Mouse (Mus musculus) liver, embryonic 15.5 days (tissue): Measurements from ENCODE around the gene Rubcn. TPM values are rescaled to one million over a fixed set of nuclear protein-coding genes. Genes with fewer than 3 reads are reported as not detected.

Experiments used
- ATAC-seq: fragments of 200-750 bp; cut with Nextera tagmentation; 2 replicates; pipeline ENCODE4 v1.8.0; 2017; ENCODE audit warnings: moderate number of reproducible peaks, mild to moderate bottlenecking, moderate library complexity; ENCODE audit not compliant: insufficient read depth
- H3K27ac ChIP-seq: fragments of 300-500 bp; sonication (generic); replicated peaks from 2 replicates; pipeline ENCODE4 v1.5.1; 2015; ENCODE audit warnings: mild to moderate bottlenecking, inconsistent platforms
- H3K27me3 ChIP-seq: fragments of 300-500 bp; sonication (generic); 2 replicates; pipeline ENCODE4 v1.6.1; 2015; ENCODE audit warnings: mild to moderate bottlenecking, inconsistent platforms
- H3K36me3 ChIP-seq: fragments of 300-500 bp; sonication (generic); replicated peaks from 2 replicates; pipeline ENCODE4 v1.6.1; 2015; ENCODE audit warnings: moderate library complexity, mild to moderate bottlenecking, inconsistent platforms
- H3K4me1 ChIP-seq: fragments of 300-500 bp; sonication (generic); replicated peaks from 2 replicates; pipeline ENCODE4 v1.6.1; 2015; ENCODE audit warnings: inconsistent platforms
- H3K4me2 ChIP-seq: fragments of 300-500 bp; sonication (generic); 2 replicates; pipeline ENCODE4 v1.6.1; 2015; ENCODE audit warnings: moderate library complexity, mild to moderate bottlenecking, inconsistent platforms
- H3K4me3 ChIP-seq: fragments of 300-500 bp; sonication (generic); replicated peaks from 2 replicates; pipeline ENCODE4 v1.5.1; 2015; ENCODE audit warnings: mild to moderate bottlenecking, inconsistent platforms
- H3K9ac ChIP-seq: fragments of 300-500 bp; sonication (generic); 2 replicates; pipeline ENCODE4 v1.6.1; 2015; ENCODE audit warnings: moderate library complexity, mild to moderate bottlenecking, inconsistent platforms
- H3K9me3 ChIP-seq: fragments of 300-500 bp; sonication (generic); replicated peaks from 2 replicates; pipeline ENCODE4 v1.6.1; 2016; ENCODE audit warnings: inconsistent platforms
- WGBS: fragments of 180-500 bp; shearing (Covaris S2); methylation state at CpG from one replicate; pipeline ENCODE4 v1.1.7; 2015; ENCODE audit warnings: mixed read lengths; ENCODE audit not compliant: insufficient replicate concordance; 5-methylcytosine and 5-hydroxymethylcytosine counted together
- polyA plus RNA-seq: library from polyadenylated mRNA; unstranded; fragments of >200 nt; fragmentation: Nextera tagmentation; extraction: Ambion mirVana; gene quantifications from 2 replicates; pipeline ENCODE4 v1.2.1, GENCODE M21; 2015

Rubcn gene
- polyA plus RNA-seq, 1 experiment from 2014 or later, result 5.0 TPM

GRCm38 (mm10) chr16:32815160-32815605 lies 62.4 kb downstream of the Rubcn start:
- Histone ChIP-seq H3K27ac (no peak overlapping the region), H3K4me2 (peak overlapping the region; percentile 56), H3K27me3 (peaks cover 3% of the 10 kb centered on the region; the same call in 1 of the 2 replicates), H3K9me3 (no peaks in the 10 kb centered on the region), H3K4me1 (peaks cover 15% of the 10 kb centered on the region), H3K4me3 (peak overlapping the region; percentile 32), H3K36me3 (no peaks in the 10 kb centered on the region), H3K9ac (no peak overlapping the region)
- no peak; the same call in 1 of the 2 replicates for ATAC-seq
- WGBS, result 14% methylated on average over 6 of the region's 6 CpGs

GRCm38 (mm10) chr16:32814539-32814938 lies 63.0 kb downstream of the Rubcn start:
- H3K4me1 ChIP-seq, result peaks cover 15% of the 10 kb centered on the region
- H3K4me2 ChIP-seq, result peak overlapping the region; percentile 56
- H3K4me3 ChIP-seq, result peak overlapping the region; percentile 32
- WGBS, result 23% methylated on average over 14 of the region's 14 CpGs
- H3K27ac ChIP-seq, result no peak overlapping the region
- no peak for ATAC-seq
- no peak overlapping the region for H3K9ac ChIP-seq
- no peaks in the 10 kb centered on the region for H3K36me3 ChIP-seq
- no peaks in the 10 kb centered on the region for H3K9me3 ChIP-seq
- peaks cover 3% of the 10 kb centered on the region; the same call in 1 of the 2 replicates for H3K27me3 ChIP-seq

- Histone ChIP-seq H3K36me3 (no peaks in the 10 kb centered on the region), H3K4me1 (peaks cover 15% of the 10 kb centered on the region), H3K4me3 (no peak overlapping the region), H3K9me3 (no peaks in the 10 kb centered on the region), H3K4me2 (no peak overlapping the region), H3K27ac (no peak overlapping the region), H3K9ac (no peak overlapping the region), H3K27me3 (peaks cover 3% of the 10 kb centered on the region; the same call in 1 of the 2 replicates)
- ATAC-seq, result no peak
- 56% methylated on average over 3 of the region's 3 CpGs for WGBS
Observed at GRCm38 (mm10) chr16:32813771-32814170, 63.8 kb downstream of the Rubcn start.

GRCm38 (mm10) chr16:32813362-32813761 lies 64.2 kb downstream of the Rubcn start:
- 34% methylated on average over 9 of the region's 9 CpGs for WGBS
- H3K9me3 ChIP-seq, result no peaks in the 10 kb centered on the region
- H3K4me3 ChIP-seq, result no peak overlapping the region
- H3K27ac ChIP-seq, result no peak overlapping the region
- no peak for ATAC-seq
- no peak overlapping the region for H3K9ac ChIP-seq
- peaks cover 17% of the 10 kb centered on the region for H3K4me1 ChIP-seq
- H3K27me3 ChIP-seq, result peaks cover 3% of the 10 kb centered on the region; the same call in 1 of the 2 replicates
- no peaks in the 10 kb centered on the region for H3K36me3 ChIP-seq
- peak overlapping the region; percentile 53 for H3K4me2 ChIP-seq

DNA sequence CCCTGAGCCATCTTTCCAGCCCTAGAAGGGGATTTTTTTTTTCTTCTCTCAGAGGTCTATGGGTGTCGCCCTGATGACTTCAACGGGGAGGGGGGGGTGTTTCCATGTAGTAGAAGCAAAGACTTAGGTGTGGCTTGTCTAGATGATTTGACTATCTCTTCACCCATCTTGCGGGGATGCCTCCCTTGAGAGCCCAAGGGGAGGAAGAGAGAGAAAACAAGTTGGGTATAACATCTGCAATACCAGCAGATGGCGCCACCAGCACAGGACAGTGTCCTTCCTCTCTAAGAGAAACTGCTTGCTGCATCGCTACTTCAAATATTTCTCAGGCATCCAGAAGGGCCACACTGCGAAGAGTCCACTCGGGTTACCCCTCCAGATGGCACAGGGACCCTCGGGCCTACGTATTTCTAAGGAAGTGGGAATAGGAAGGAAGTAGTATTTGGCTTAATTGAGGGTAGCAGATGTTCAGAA lies 64.6 kb downstream of the Rubcn start:
- no peak overlapping the region for H3K27ac ChIP-seq
- no peaks in the 10 kb centered on the region for H3K36me3 ChIP-seq
- 0% methylated on average over 9 of the region's 9 CpGs for WGBS
- H3K4me2 ChIP-seq, result peak overlapping the region; percentile 53
- H3K4me1 ChIP-seq, result peaks cover 21% of the 10 kb centered on the region
- H3K27me3 ChIP-seq, result peaks cover 3% of the 10 kb centered on the region; the same call in 1 of the 2 replicates
- H3K9me3 ChIP-seq, result no peaks in the 10 kb centered on the region
- H3K9ac ChIP-seq, result no peak overlapping the region
- no peak overlapping the region for H3K4me3 ChIP-seq
- ATAC-seq, result no peak

- Histone ChIP-seq H3K36me3 (no peaks in the 10 kb centered on the region), H3K4me3 (no peak within 1 kb of the TSS), H3K9me3 (no peaks in the 10 kb centered on the region), H3K4me1 (peaks cover 28% of the 10 kb centered on the region), H3K9ac (no peak within 1 kb of the TSS), H3K27ac (no peak within 1 kb of the TSS), H3K4me2 (no peak within 1 kb of the TSS), H3K27me3 (0 out of 2 replicates have a peak, but pooled peaks cover 3% of the 10 kb centered on the region)
- 69% methylated on average over 4 of the region's 4 CpGs for WGBS
- ATAC-seq, result no peak
Observed at GRCm38 (mm10) chr16:32810321-32810720, 67.2 kb downstream of the Rubcn start, which contains the start of gene Smbd1. TSS of gene Smbd1 (minus strand) at chr16:32810477.

DNA sequence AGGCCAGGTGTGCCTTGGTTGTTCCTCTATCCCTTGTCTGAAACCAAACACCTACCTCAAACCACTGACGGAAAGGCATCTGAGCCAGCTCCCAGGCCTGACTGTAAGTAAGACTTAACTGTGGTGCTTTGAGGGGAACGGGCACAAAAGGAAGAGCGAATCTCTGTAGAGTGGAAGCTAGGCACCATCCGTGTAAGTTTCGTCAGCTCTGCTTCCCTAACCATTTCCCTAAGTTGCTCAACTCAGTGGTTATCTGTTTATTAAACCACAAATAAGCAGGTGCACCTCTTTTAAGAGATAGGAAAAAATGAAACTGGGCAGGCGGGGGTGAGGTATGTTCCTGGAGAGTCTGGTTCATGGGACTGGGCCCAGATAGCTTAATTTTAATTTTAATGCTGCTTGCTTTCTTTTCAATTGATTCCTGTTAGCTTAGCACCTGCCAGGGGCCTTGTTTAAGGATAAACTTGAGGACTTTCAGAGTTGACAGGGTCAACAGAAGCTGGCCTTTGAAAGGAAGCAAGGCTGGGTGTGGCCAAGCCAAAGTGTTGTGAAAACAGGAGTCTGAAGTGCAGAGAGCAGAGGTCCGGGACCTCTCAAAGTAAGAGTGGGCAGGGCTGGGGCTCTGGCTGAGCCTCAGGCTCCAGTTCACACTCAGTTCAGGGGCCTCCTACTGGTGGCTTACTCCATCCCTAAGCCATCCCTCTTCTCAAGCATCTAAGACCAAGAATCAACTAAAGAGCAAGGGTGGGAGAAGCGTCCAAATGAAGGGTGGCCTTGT lies 70.0 kb downstream of the Rubcn start:
- ATAC-seq, result peak; percentile 61; the same call in 1 of the 2 replicates

GRCm38 (mm10) chr16:32805151-32805550 lies 72.4 kb downstream of the Rubcn start:
- H3K9ac ChIP-seq, result no peak overlapping the region
- 53% methylated on average over 7 of the region's 7 CpGs for WGBS
- H3K36me3 ChIP-seq, result no peaks in the 10 kb centered on the region
- no peaks in the 10 kb centered on the region for H3K9me3 ChIP-seq
- H3K27ac ChIP-seq, result no peak overlapping the region
- H3K27me3 ChIP-seq, result no peaks in the 10 kb centered on the region
- no peak overlapping the region for H3K4me2 ChIP-seq
- no peak for ATAC-seq
- no peak overlapping the region for H3K4me3 ChIP-seq
- peaks cover 19% of the 10 kb centered on the region for H3K4me1 ChIP-seq

More for the DNA sequence above, 70.0 kb downstream of the Rubcn start:
- no peak overlapping the region for H3K4me2 ChIP-seq
- H3K36me3 ChIP-seq, result no peaks in the 10 kb centered on the region
- H3K4me3 ChIP-seq, result no peak overlapping the region
- peaks cover 19% of the 10 kb centered on the region for H3K4me1 ChIP-seq
- no peaks in the 10 kb centered on the region for H3K27me3 ChIP-seq
- no peaks in the 10 kb centered on the region for H3K9me3 ChIP-seq
- no peak overlapping the region for H3K9ac ChIP-seq
- WGBS, result 30% methylated on average over 8 of the region's 8 CpGs
- no peak overlapping the region for H3K27ac ChIP-seq

DNA sequence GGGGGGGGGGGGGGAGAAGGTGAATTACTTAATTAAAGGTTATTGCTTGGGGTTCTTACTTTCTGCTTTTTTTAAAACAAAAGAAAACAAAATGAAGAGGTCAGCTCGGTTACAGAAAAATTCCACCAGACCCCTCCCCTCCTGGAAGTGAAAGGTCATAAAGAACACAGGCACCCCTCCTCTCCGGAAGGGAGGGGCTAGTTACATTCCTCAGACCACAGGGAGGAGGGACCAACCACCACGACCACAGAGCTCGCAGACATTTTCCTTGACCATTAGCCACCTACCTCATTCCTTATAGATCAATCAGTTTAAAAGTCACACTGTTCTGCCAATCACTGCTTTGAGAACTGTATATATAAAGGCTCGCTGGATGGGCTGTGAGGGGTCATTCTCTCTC lies 73.7 kb downstream of the Rubcn start:
- H3K9me3 ChIP-seq, result no peaks in the 10 kb centered on the region; the same call in 1 of the 2 replicates
- no peak overlapping the region for H3K9ac ChIP-seq
- peaks cover 19% of the 10 kb centered on the region for H3K4me1 ChIP-seq
- no peak overlapping the region for H3K27ac ChIP-seq
- H3K4me2 ChIP-seq, result no peak overlapping the region
- H3K4me3 ChIP-seq, result no peak overlapping the region
- no peak for ATAC-seq
- no peaks in the 10 kb centered on the region for H3K36me3 ChIP-seq
- H3K27me3 ChIP-seq, result no peaks in the 10 kb centered on the region
- 24% methylated on average over 5 of the region's 5 CpGs for WGBS

GRCm38 (mm10) chr16:32803252-32803853 lies 74.2 kb downstream of the Rubcn start:
- H3K27ac ChIP-seq, result no peak overlapping the region

GRCm38 (mm10) chr16:32797426-32797689 lies 80.2 kb downstream of the Rubcn start, which contains the start of gene Muc20:
TSS of gene Muc20 (minus strand) at chr16:32797435.
- H3K4me2 ChIP-seq, result no peak within 1 kb of the TSS
- 44% methylated on average over 3 of the region's 3 CpGs for WGBS
- H3K27me3 ChIP-seq, result peaks cover 21% of the 10 kb centered on the region
- no peak for ATAC-seq
- no peak within 1 kb of the TSS for H3K27ac ChIP-seq
- no peaks in the 10 kb centered on the region; the same call in 1 of the 2 replicates for H3K9me3 ChIP-seq
- H3K9ac ChIP-seq, result no peak within 1 kb of the TSS
- H3K4me3 ChIP-seq, result no peak within 1 kb of the TSS
- H3K36me3 ChIP-seq, result no peaks in the 10 kb centered on the region
- no peaks in the 10 kb centered on the region for H3K4me1 ChIP-seq

More at GRCm38 (mm10) chr16:32803252-32803853, 74.2 kb downstream of the Rubcn start:
- no peak for ATAC-seq
- Histone ChIP-seq H3K9ac (no peak overlapping the region), H3K9me3 (no peaks in the 10 kb centered on the region; the same call in 1 of the 2 replicates), H3K4me2 (no peak overlapping the region), H3K36me3 (no peaks in the 10 kb centered on the region), H3K4me1 (peaks cover 17% of the 10 kb centered on the region), H3K4me3 (no peak overlapping the region), H3K27me3 (no peaks in the 10 kb centered on the region)
- 39% methylated on average over 6 of the region's 6 CpGs for WGBS
